Mouse (Mus musculus) stomach, postnatal 0 days (tissue): ENCODE measurements at regions not wholly inside any gene's neighbourhood (a gene's known extent, or its start where the extent isn't known, plus 50 kb on each side); places are given as distances from the start of the nearest gene placed in this dataset.

ENCODE experiments used
- CTCF ChIP-seq: IDR thresholded peaks from 2 replicates; pipeline ENCODE4 v1.5.1; 2016; ENCODE audit warnings: antibody characterized with exemption, low read depth, mild to moderate bottlenecking, moderate library complexity
- EP300 ChIP-seq: optimal IDR thresholded peaks from 2 replicates; pipeline ENCODE3; 2016; ENCODE audit warnings: antibody characterized with exemption

DNA sequence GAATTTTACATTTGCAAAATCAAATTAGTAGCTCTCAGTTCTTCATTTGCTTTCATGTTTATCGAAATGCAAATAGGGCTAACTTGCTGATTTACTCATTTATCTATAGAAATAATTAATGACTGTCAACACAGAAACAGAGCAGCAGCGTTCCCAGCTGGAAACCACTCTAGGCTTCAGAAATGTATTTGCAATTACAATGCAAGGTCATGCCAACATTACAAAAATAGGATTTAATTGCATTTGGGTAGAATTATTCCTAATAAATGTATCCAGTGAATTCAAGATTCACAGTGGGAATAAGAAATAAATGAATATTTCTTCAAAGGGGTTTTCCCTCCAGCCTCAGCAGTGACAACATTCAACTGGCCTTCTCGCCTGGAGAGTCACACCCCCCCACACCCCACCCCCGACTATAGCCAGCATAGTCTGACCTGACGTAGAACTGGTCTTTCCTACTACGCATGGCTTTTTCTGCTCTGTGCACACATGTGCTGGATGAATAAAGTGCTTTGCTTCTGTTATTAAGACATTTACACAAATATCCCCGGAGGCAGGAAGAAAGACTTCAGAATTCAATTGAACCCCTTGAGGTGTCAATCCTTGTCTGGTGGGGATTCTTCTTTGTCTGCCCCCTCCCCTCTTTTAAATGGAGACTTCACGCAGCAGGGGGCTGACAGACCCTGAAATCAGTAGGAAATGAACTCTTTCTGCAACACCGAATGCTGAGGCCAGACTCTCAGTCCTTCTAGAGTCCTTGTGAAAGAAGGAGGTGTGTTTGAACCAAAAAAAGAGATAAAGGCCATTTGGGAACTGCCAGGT lies 1222.6 kb downstream of the A830018L16Rik start:
- TF ChIP-seq EP300 (no peak), CTCF (no peak)
